20 mouse cellular contexts compared by ENCODE assay signal in the genomic region with DNA sequence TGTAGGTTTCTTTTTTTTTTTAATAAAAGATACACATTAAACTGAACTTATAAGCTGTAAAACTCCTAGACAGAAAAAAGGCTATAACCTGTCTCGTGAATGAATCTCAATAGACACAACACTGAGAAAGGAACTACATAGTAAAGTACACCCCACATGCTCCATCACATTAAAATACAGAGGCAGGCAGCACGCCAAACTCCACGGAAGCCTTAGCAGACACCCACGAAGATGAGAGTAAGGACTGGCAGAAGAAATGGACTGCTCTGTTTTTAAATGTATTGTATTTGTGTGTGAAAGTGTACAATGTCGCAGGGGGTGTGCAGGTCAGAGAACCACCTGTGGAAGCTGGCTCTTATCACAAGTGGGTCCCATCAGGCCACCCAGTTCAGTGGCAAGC. TPM values are rescaled to one million over a fixed set of nuclear protein-coding genes. Genes with fewer than 3 reads are reported as not detected.
"Had no signal": no experiment of that assay in that cellular context is flagged by ENCODE, and none has a peak within 500 bp of the region (broad histone marks: within the 10 kb centered on the region; RNA-seq: fewer than 3 reads in every experiment).

No protein-coding gene starts in this region.

- ATAC-seq: liver, embryonic 12.5 days had no signal

- H3K9me3 ChIP-seq: limb, embryonic 15.5 days; liver, embryonic 12.5 days; neural tube, embryonic 12.5 days had no signal

- H3K27ac ChIP-seq: kidney, postnatal 0 days; limb, embryonic 15.5 days; liver, embryonic 12.5 days; neural tube, embryonic 12.5 days had no signal

- H3K4me2 ChIP-seq: limb, embryonic 15.5 days; liver, embryonic 12.5 days; lung, embryonic 14.5 days; midbrain, embryonic 11.5 days had no signal

- H3K27me3 ChIP-seq: limb, embryonic 15.5 days; liver, embryonic 12.5 days; neural tube, embryonic 12.5 days had no signal

- H3K4me3 ChIP-seq: limb, embryonic 15.5 days; liver, embryonic 12.5 days; myocyte; neural tube, embryonic 12.5 days had no signal

- DNase-seq: kidney, adult 9 months; kidney, postnatal 36 days; layer of hippocampus, adult 9-11 months; layer of hippocampus, postnatal 36 days; lung, embryonic 14.5 days; lung, postnatal 10 days; lung, postnatal 4 days; right cerebral cortex, adult 18-20 months; right cerebral cortex, postnatal 4 days; spleen, adult 18-20 months; thymus, adult 18-20 months; thymus, postnatal 14 days had no signal

- H3K9ac ChIP-seq: limb, embryonic 15.5 days; liver, embryonic 12.5 days; lung, embryonic 14.5 days; neural tube, embryonic 12.5 days had no signal

RNA-seq across cellular contexts. Expression of gene Aldh3a1, which starts 37.2 kb away (rescaled TPM):
- total RNA-seq: megakaryocyte, adult 5-6 weeks had no signal
- polyA plus RNA-seq: kidney, postnatal 0 days; lung, embryonic 14.5 days; midbrain, embryonic 11.5 days; neural tube, embryonic 12.5 days; stomach, embryonic 14.5 days had no signal
